Comparison of ENCODE assay signal across 8 mouse cellular contexts in genomic region chr5:143908926-143909325, GRCm38 (mm10). TPM values are rescaled to one million over a fixed set of nuclear protein-coding genes. Genes with fewer than 3 reads are reported as not detected.
DNase-seq lines count a peak whose midpoint lies in the region; ATAC-seq and TF ChIP-seq lines count a peak whose summit lies in the region.

No protein-coding gene starts in this region.

- no peaks in the 10 kb centered on the region for H3K27me3 ChIP-seq in heart, embryonic 12.5 days (replicated peaks)
- no peaks in the 10 kb centered on the region for H3K27me3 ChIP-seq in G1E (ENCODE audit: insufficient read depth, low read length)
- H3K27me3 ChIP-seq in forebrain, embryonic 16.5 days (replicated peaks; ENCODE audit: control insufficient read depth, insufficient read depth, low read length), result no peaks in the 10 kb centered on the region

- peak overlapping the region; percentile 71 for H3K4me2 ChIP-seq in heart, embryonic 12.5 days
- peak overlapping the region; percentile 88 for H3K4me2 ChIP-seq in forebrain, embryonic 16.5 days (ENCODE audit: low read length)

- peaks cover 44% of the 10 kb centered on the region for H3K4me1 ChIP-seq in heart, embryonic 12.5 days (replicated peaks)
- H3K4me1 ChIP-seq in G1E (ENCODE audit: insufficient read depth, low read depth, low read length), result peaks cover 54% of the 10 kb centered on the region
- H3K4me1 ChIP-seq in forebrain, embryonic 16.5 days (replicated peaks; ENCODE audit: control insufficient read depth, insufficient read depth, low read length), result peaks cover 24% of the 10 kb centered on the region

- ATAC-seq in heart, embryonic 12.5 days (ENCODE audit: insufficient number of reproducible peaks, low FRiP score), result no peak
- no peak for ATAC-seq in G1E (ENCODE audit: extremely low read depth, insufficient number of reproducible peaks, low FRiP score, poor library complexity, severe bottlenecking)
- no peak for ATAC-seq in forebrain, embryonic 16.5 days

- no peak for DNase-seq in heart, postnatal 4 days
- no peak for DNase-seq in G1E (ENCODE audit: low spot score)
- no peak for DNase-seq in right cerebral cortex, postnatal 14 days
- no peak for DNase-seq in cerebellum, adult 9-11 months
- no peak for DNase-seq in lung, postnatal 14 days

- peak overlapping the region; percentile 93 for H3K27ac ChIP-seq in heart, embryonic 12.5 days (ENCODE audit: poor library complexity, severe bottlenecking)
- peak overlapping the region; percentile 90 for H3K27ac ChIP-seq in forebrain, embryonic 16.5 days (ENCODE audit: low read length)
- H3K27ac ChIP-seq in macrophage, result peak overlapping the region; percentile 19; the same call in 1 of the 2 replicates

- no peaks in the 10 kb centered on the region for H3K9me3 ChIP-seq in heart, embryonic 12.5 days (replicated peaks)
- no peaks in the 10 kb centered on the region for H3K9me3 ChIP-seq in G1E (replicated peaks)
- no peaks in the 10 kb centered on the region for H3K9me3 ChIP-seq in forebrain, embryonic 16.5 days (ENCODE audit: control insufficient read depth, low read length)

- H3K36me3 ChIP-seq in heart, embryonic 12.5 days, result peaks cover 41% of the 10 kb centered on the region
- peaks cover 59% of the 10 kb centered on the region for H3K36me3 ChIP-seq in G1E (replicated peaks)
- H3K36me3 ChIP-seq in forebrain, embryonic 16.5 days (ENCODE audit: control insufficient read depth, insufficient read depth), result peaks cover under 1% of the 10 kb centered on the region
- H3K36me3 ChIP-seq in macrophage (ENCODE audit: inconsistent target), result no peaks in the 10 kb centered on the region; the same call in 1 of the 2 replicates

- H3K9ac ChIP-seq in heart, embryonic 12.5 days, result peak overlapping the region; percentile 77
- peak overlapping the region; percentile 66 for H3K9ac ChIP-seq in forebrain, embryonic 16.5 days (replicated peaks; ENCODE audit: low read depth, low read length)

- peak overlapping the region; percentile 70 for H3K4me3 ChIP-seq in heart, embryonic 12.5 days
- peak overlapping the region; percentile 82 for H3K4me3 ChIP-seq in G1E (ENCODE audit: low read depth, low read length)
- peak overlapping the region; percentile 94 for H3K4me3 ChIP-seq in forebrain, embryonic 16.5 days (replicated peaks; ENCODE audit: low read length)
- H3K4me3 ChIP-seq in macrophage (ENCODE audit: inconsistent target), result peak overlapping the region; percentile 87

- 2% methylated on average over 9 of the region's 9 CpGs for WGBS in heart, embryonic 12.5 days
- WGBS in forebrain, embryonic 16.5 days, result 2% methylated on average over 9 of the region's 9 CpGs
- WGBS in macrophage (ENCODE audit: missing documents), result 3% methylated on average over 9 of the region's 9 CpGs

- peaks cover 55% of the 10 kb centered on the region for H3K79me2 ChIP-seq in macrophage (ENCODE audit: inconsistent target)

- no peak for TF ChIP-seq CTCF in G1E (IDR thresholded peaks at IDR 0.05; ENCODE audit: low read depth, low read length)

RNA-seq across cellular contexts. Expression of gene Aimp2, which starts 0.7 kb away (rescaled TPM):
- 85.9 and 86.6 TPM in 2 replicates for polyA plus RNA-seq in heart, embryonic 12.5 days (2016; fragmentation: Nextera tagmentation; extraction: Ambion mirVana)
- 10 to 100 TPM; 43.6 to 45.8 TPM for total RNA-seq in heart, postnatal 4 days (2021)
- total RNA-seq in G1E (2014; fragmentation: Nextera tagmentation) (48.3 and 61.2 TPM in 2 replicates), G1E (2017) (75.9 and 82.8 TPM in 2 replicates)
- polyA plus RNA-seq in G1E (2012) (69.6 and 91.3 TPM in 2 replicates), macrophage (2018) (10.0 to 30.0 TPM (median 28.9 TPM) in 3 replicates)
- polyA plus RNA-seq in forebrain, embryonic 16.5 days (2015; fragmentation: Nextera tagmentation; extraction: Ambion mirVana), result 97.9 and 99.5 TPM in 2 replicates
- 10 to 100 TPM in 7 of 26 experiments, 1 to 10 TPM in 18, not detected in 1; 1.0 to 17.3 (median 4.6) TPM for total RNA-seq in macrophage (2018; cell fraction: chromatin; rRNA removed)
- 10 to 100 TPM in 15 of 26 experiments, 1 to 10 TPM in 11; 6.4 to 13.1 (median 10.4) TPM for total RNA-seq in macrophage (2018; cell fraction: cytosol; rRNA removed)
- total RNA-seq in macrophage (2018; cell fraction: nucleus; rRNA removed), result 10 to 100 TPM in 3 of 26 experiments, 1 to 10 TPM in 23; 1.5 to 21.2 (median 4.3) TPM

RNA-seq across cellular contexts. Expression of gene Pms2, which starts 0.8 kb away (rescaled TPM):
- polyA plus RNA-seq in heart, embryonic 12.5 days (2016; fragmentation: Nextera tagmentation; extraction: Ambion mirVana), result 24.2 and 25.1 TPM in 2 replicates
- 10 to 100 TPM; 12.1 to 12.7 TPM for total RNA-seq in heart, postnatal 4 days (2021)
- 42.8 and 46.9 TPM in 2 replicates for total RNA-seq in G1E (2014; fragmentation: Nextera tagmentation)
- 33.3 and 36.4 TPM in 2 replicates for total RNA-seq in G1E (2017)
- 0.85 and 2.3 TPM in 2 replicates for polyA plus RNA-seq in G1E (2012)
- polyA plus RNA-seq in forebrain, embryonic 16.5 days (2015; fragmentation: Nextera tagmentation; extraction: Ambion mirVana), result 27.8 and 33.0 TPM in 2 replicates
- total RNA-seq in macrophage (2018; cell fraction: chromatin; rRNA removed), result 10 to 100 TPM in 16 of 26 experiments, 1 to 10 TPM in 10; 2.1 to 34.3 (median 16.2) TPM
- 1 to 10 TPM; 1.3 to 5.6 (median 3.4) TPM for total RNA-seq in macrophage (2018; cell fraction: cytosol; rRNA removed)
- total RNA-seq in macrophage (2018; cell fraction: nucleus; rRNA removed), result 10 to 100 TPM in 8 of 26 experiments, 1 to 10 TPM in 18; 1.3 to 22.0 (median 5.6) TPM
- 2.4 to 5.8 TPM (median 3.8 TPM) in 3 replicates for polyA plus RNA-seq in macrophage (2018)

RNA-seq across cellular contexts. Expression of gene Ankrd61, which starts 11.4 kb away (rescaled TPM):
- 0.22 and 0.39 TPM in 2 replicates for polyA plus RNA-seq in heart, embryonic 12.5 days (2016; fragmentation: Nextera tagmentation; extraction: Ambion mirVana)
- under 1 TPM in 1 of 2 experiments, not detected in 1; 0.24 TPM for total RNA-seq in heart, postnatal 4 days (2021)
- total RNA-seq in G1E (2014; fragmentation: Nextera tagmentation) (not detected in 2 replicates), G1E (2017) (0.06 and 0.22 TPM in 2 replicates)
- polyA plus RNA-seq in G1E (2012) (not detected in 2 replicates), macrophage (2018) (not detected in 3 replicates)
- polyA plus RNA-seq in forebrain, embryonic 16.5 days (2015; fragmentation: Nextera tagmentation; extraction: Ambion mirVana), result 0.17 and 0.72 TPM in 2 replicates
- total RNA-seq in macrophage (2018; cell fraction: chromatin; rRNA removed), result under 1 TPM in 2 of 26 experiments, not detected in 24; 0.33 to 0.57 TPM
- total RNA-seq in macrophage (2018; cell fraction: cytosol; rRNA removed), result not detected
- under 1 TPM in 2 of 26 experiments, not detected in 24; 0.49 to 0.54 TPM for total RNA-seq in macrophage (2018; cell fraction: nucleus; rRNA removed)

RNA-seq across cellular contexts. Expression of gene Gm42421, which starts 19.0 kb away (rescaled TPM):
- polyA plus RNA-seq in heart, embryonic 12.5 days (2016; fragmentation: Nextera tagmentation; extraction: Ambion mirVana), result 0.33 and 0.55 TPM in 2 replicates
- total RNA-seq in heart, postnatal 4 days (2021), result 1 to 10 TPM in 1 of 2 experiments, under 1 TPM in 1; 0.74 to 1.0 TPM
- total RNA-seq in G1E (2014; fragmentation: Nextera tagmentation) (not detected in 2 replicates), G1E (2017) (0.70 and 1.3 TPM in 2 replicates)
- polyA plus RNA-seq in G1E (2012) (not detected in 2 replicates), macrophage (2018) (0.39 TPM in 1 of 3 replicates, not detected in the others)
- 0.90 and 1.6 TPM in 2 replicates for polyA plus RNA-seq in forebrain, embryonic 16.5 days (2015; fragmentation: Nextera tagmentation; extraction: Ambion mirVana)
- total RNA-seq in macrophage (2018; cell fraction: chromatin; rRNA removed), result 1 to 10 TPM in 12 of 26 experiments, not detected in 14; 1.4 to 4.3 (median 2.1) TPM
- total RNA-seq in macrophage (2018; cell fraction: cytosol; rRNA removed), result under 1 TPM in 5 of 26 experiments, not detected in 21; 0.24 to 0.59 (median 0.34) TPM
- total RNA-seq in macrophage (2018; cell fraction: nucleus; rRNA removed), result 1 to 10 TPM in 10 of 26 experiments, not detected in 16; 1.2 to 3.2 (median 1.6) TPM

RNA-seq across cellular contexts. Expression of gene Rsph10b, which starts 23.9 kb away (rescaled TPM):
- 1.0 and 1.3 TPM in 2 replicates for polyA plus RNA-seq in heart, embryonic 12.5 days (2016; fragmentation: Nextera tagmentation; extraction: Ambion mirVana)
- under 1 TPM; 0.33 to 0.38 TPM for total RNA-seq in heart, postnatal 4 days (2021)
- total RNA-seq in G1E (2014; fragmentation: Nextera tagmentation), result 1.6 and 1.7 TPM in 2 replicates
- not detected in 2 replicates for total RNA-seq in G1E (2017)
- not detected in 2 replicates for polyA plus RNA-seq in G1E (2012)
- 2.3 and 4.1 TPM in 2 replicates for polyA plus RNA-seq in forebrain, embryonic 16.5 days (2015; fragmentation: Nextera tagmentation; extraction: Ambion mirVana)
- 1 to 10 TPM in 16 of 26 experiments, under 1 TPM in 8, not detected in 2; 0.31 to 3.0 (median 1.3) TPM for total RNA-seq in macrophage (2018; cell fraction: chromatin; rRNA removed)
- under 1 TPM in 3 of 26 experiments, not detected in 23; 0.10 to 0.26 (median 0.23) TPM for total RNA-seq in macrophage (2018; cell fraction: cytosol; rRNA removed)
- 1 to 10 TPM in 2 of 26 experiments, under 1 TPM in 17, not detected in 7; 0.29 to 1.3 (median 0.54) TPM for total RNA-seq in macrophage (2018; cell fraction: nucleus; rRNA removed)
- polyA plus RNA-seq in macrophage (2018), result not detected in 3 replicates

Comparison
In these comparisons a context has a peak if more than half of its experiments do, and no peak if none do; other contexts are left out.
1. H3K27ac ChIP-seq: peak in every context shown above with its lines; median percentile 93 in heart, embryonic 12.5 days; 90 in forebrain, embryonic 16.5 days; 19 in macrophage.